Mouse (Mus musculus) liver, postnatal 0 days (tissue): ENCODE data around the gene Cdkl5.

Experiments used
- CTCF ChIP-seq: sonication (generic); IDR thresholded peaks from 2 replicates; pipeline ENCODE4 v1.5.1; 2016; ENCODE audit warnings: antibody characterized with exemption, low read depth
- EP300 ChIP-seq: IDR thresholded peaks from 2 replicates; pipeline ENCODE4 v1.6.1; 2016; ENCODE audit warnings: antibody characterized with exemption, low read depth, mild to moderate bottlenecking

GRCm38 (mm10) chrX:160992703-160993102 lies 1.8 kb downstream of the Cdkl5 start:
- no peak for TF ChIP-seq CTCF
- no peak for TF ChIP-seq EP300
